17 mouse cellular contexts compared by ENCODE assay signal in genomic region chr8:102742940-102743339, GRCm38 (mm10). TPM values are rescaled to one million over a fixed set of nuclear protein-coding genes. Genes with fewer than 3 reads are reported as not detected.
DNase-seq lines count a peak whose midpoint lies in the region; ATAC-seq and TF ChIP-seq lines count a peak whose summit lies in the region.
"Had no signal": no experiment of that assay in that cellular context is flagged by ENCODE, and none has a peak within 500 bp of the region (broad histone marks: within the 10 kb centered on the region; RNA-seq: fewer than 3 reads in every experiment).

No protein-coding gene starts in this region.

- no peaks in the 10 kb centered on the region for H3K36me3 ChIP-seq in intestine, embryonic 14.5 days (ENCODE audit: control insufficient read depth, insufficient read depth, low read length)
- H3K36me3 ChIP-seq in intestine, embryonic 15.5 days = no peaks in the 10 kb centered on the region
- H3K36me3 ChIP-seq in limb, embryonic 13.5 days = peaks cover 23% of the 10 kb centered on the region
- H3K36me3 ChIP-seq in neural tube, embryonic 15.5 days = no peaks in the 10 kb centered on the region
- H3K36me3 ChIP-seq in kidney, embryonic 15.5 days = peaks cover 7% of the 10 kb centered on the region; the same call in 1 of the 2 replicates
- no peaks in the 10 kb centered on the region for H3K36me3 ChIP-seq in stomach, postnatal 0 days (ENCODE audit: control insufficient read depth, insufficient read depth, low read length)
- H3K36me3 ChIP-seq: forebrain, embryonic 15.5 days had no signal

- WGBS in intestine, embryonic 14.5 days = 24% methylated on average over 3 of the region's 3 CpGs
- WGBS in intestine, embryonic 15.5 days = 33% methylated on average over 3 of the region's 3 CpGs
- WGBS in limb, embryonic 13.5 days = 23% methylated on average over 3 of the region's 3 CpGs
- 56% methylated on average over 3 of the region's 3 CpGs for WGBS in neural tube, embryonic 15.5 days
- 44% methylated on average over 3 of the region's 3 CpGs for WGBS in kidney, embryonic 15.5 days
- 42% methylated on average over 3 of the region's 3 CpGs for WGBS in stomach, postnatal 0 days

- no peak overlapping the region for H3K4me2 ChIP-seq in intestine, embryonic 14.5 days (ENCODE audit: low read length)
- H3K4me2 ChIP-seq in intestine, embryonic 15.5 days (replicated peaks) = no peak overlapping the region
- 0 out of 2 replicates have a peak overlapping the region, but pooled peaks have one; percentile 25 for H3K4me2 ChIP-seq in limb, embryonic 13.5 days (replicated peaks)
- no peak overlapping the region for H3K4me2 ChIP-seq in neural tube, embryonic 15.5 days
- no peak overlapping the region for H3K4me2 ChIP-seq in kidney, embryonic 15.5 days
- H3K4me2 ChIP-seq in stomach, postnatal 0 days (replicated peaks; ENCODE audit: low read depth) = no peak overlapping the region
- H3K4me2 ChIP-seq: embryonic facial prominence, embryonic 15.5 days; forebrain, embryonic 15.5 days; heart, embryonic 12.5 days; hindbrain, embryonic 14.5 days had no signal

- no peak for TF ChIP-seq CTCF in embryonic fibroblast, embryonic 13.5 days (IDR thresholded peaks at IDR 0.05; ENCODE audit: borderline replicate concordance, insufficient read depth, low read length)
- no peak for TF ChIP-seq CTCF in stomach, postnatal 0 days (IDR thresholded peaks at IDR 0.05; ENCODE audit: low read depth)

- H3K27me3 ChIP-seq in intestine, embryonic 14.5 days (replicated peaks; ENCODE audit: control insufficient read depth, insufficient read depth, low read length) = no peaks in the 10 kb centered on the region
- no peaks in the 10 kb centered on the region for H3K27me3 ChIP-seq in intestine, embryonic 15.5 days (replicated peaks)
- H3K27me3 ChIP-seq in limb, embryonic 13.5 days = no peaks in the 10 kb centered on the region
- H3K27me3 ChIP-seq in neural tube, embryonic 15.5 days (replicated peaks) = no peaks in the 10 kb centered on the region
- no peaks in the 10 kb centered on the region for H3K27me3 ChIP-seq in kidney, embryonic 15.5 days
- H3K27me3 ChIP-seq in stomach, postnatal 0 days (ENCODE audit: control insufficient read depth, insufficient read depth, low read length) = no peaks in the 10 kb centered on the region
- H3K27me3 ChIP-seq: embryonic facial prominence, embryonic 15.5 days; forebrain, embryonic 15.5 days; heart, embryonic 12.5 days had no signal

- no peaks in the 10 kb centered on the region for H3K9me3 ChIP-seq in intestine, embryonic 14.5 days (ENCODE audit: control insufficient read depth, low read length)
- H3K9me3 ChIP-seq in intestine, embryonic 15.5 days = no peaks in the 10 kb centered on the region
- no peaks in the 10 kb centered on the region for H3K9me3 ChIP-seq in limb, embryonic 13.5 days
- no peaks in the 10 kb centered on the region for H3K9me3 ChIP-seq in neural tube, embryonic 15.5 days (replicated peaks)
- H3K9me3 ChIP-seq in kidney, embryonic 15.5 days (replicated peaks) = no peaks in the 10 kb centered on the region
- H3K9me3 ChIP-seq in stomach, postnatal 0 days (ENCODE audit: control insufficient read depth, low read length) = no peaks in the 10 kb centered on the region
- H3K9me3 ChIP-seq: embryonic facial prominence, embryonic 15.5 days; forebrain, embryonic 15.5 days; heart, embryonic 12.5 days; hindbrain, embryonic 10.5 days had no signal

- DNase-seq in intestine, embryonic 14.5 days (ENCODE audit: low spot score) = no peak
- DNase-seq in stomach, postnatal 0 days (ENCODE audit: low spot score) = no peak
- DNase-seq: adrenal gland, adult 8-10 months; adrenal gland, postnatal 36 days; cerebellum, adult 2 months; cerebellum, postnatal 14 days; gastrocnemius, postnatal 14 days had no signal

- peaks cover 6% of the 10 kb centered on the region; the same call in 1 of the 2 replicates for H3K4me1 ChIP-seq in intestine, embryonic 14.5 days (replicated peaks; ENCODE audit: control insufficient read depth, insufficient read depth, low read length)
- no peaks in the 10 kb centered on the region for H3K4me1 ChIP-seq in intestine, embryonic 15.5 days (replicated peaks)
- peaks cover 24% of the 10 kb centered on the region for H3K4me1 ChIP-seq in embryonic fibroblast, embryonic 13.5 days (ENCODE audit: control insufficient read depth, insufficient read depth, low read length)
- peaks cover 62% of the 10 kb centered on the region for H3K4me1 ChIP-seq in limb, embryonic 13.5 days
- peaks cover 44% of the 10 kb centered on the region for H3K4me1 ChIP-seq in neural tube, embryonic 15.5 days
- H3K4me1 ChIP-seq in kidney, embryonic 15.5 days = peaks cover 21% of the 10 kb centered on the region
- H3K4me1 ChIP-seq in stomach, postnatal 0 days (replicated peaks; ENCODE audit: control insufficient read depth, insufficient read depth) = no peaks in the 10 kb centered on the region

- TF ChIP-seq POLR2A in embryonic fibroblast, embryonic 13.5 days (IDR thresholded peaks at IDR 0.05; ENCODE audit: low read depth, low read length) = no peak

- ATAC-seq in intestine, embryonic 14.5 days (replicated peaks; ENCODE audit: low FRiP score, low TSS enrichment, low read depth) = no peak
- no peak for ATAC-seq in intestine, embryonic 15.5 days
- peak; percentile 74 for ATAC-seq in limb, embryonic 13.5 days (ENCODE audit: low FRiP score, low read depth)
- ATAC-seq in neural tube, embryonic 15.5 days (ENCODE audit: low FRiP score) = no peak
- ATAC-seq in kidney, embryonic 15.5 days (replicated peaks; ENCODE audit: low FRiP score) = no peak
- no peak for ATAC-seq in stomach, postnatal 0 days (ENCODE audit: low FRiP score, low TSS enrichment)
- ATAC-seq: forebrain, embryonic 15.5 days had no signal

- H3K27ac ChIP-seq in intestine, embryonic 14.5 days (ENCODE audit: low read depth) = peak overlapping the region; percentile 16; the same call in 1 of the 2 replicates
- H3K27ac ChIP-seq in intestine, embryonic 15.5 days = no peak overlapping the region
- H3K27ac ChIP-seq in embryonic fibroblast, embryonic 13.5 days (ENCODE audit: insufficient read depth, low read length) = peak overlapping the region; percentile 28
- H3K27ac ChIP-seq in limb, embryonic 13.5 days = no peak overlapping the region; the same call in 1 of the 2 replicates
- 0 out of 2 replicates have a peak overlapping the region, but pooled peaks have one; percentile 2 for H3K27ac ChIP-seq in neural tube, embryonic 15.5 days (replicated peaks)
- no peak overlapping the region for H3K27ac ChIP-seq in kidney, embryonic 15.5 days
- H3K27ac ChIP-seq in stomach, postnatal 0 days (replicated peaks) = no peak overlapping the region
- H3K27ac ChIP-seq: embryonic facial prominence, embryonic 15.5 days; forebrain, embryonic 15.5 days; hindbrain, embryonic 10.5 days; hindbrain, embryonic 14.5 days had no signal

- TF ChIP-seq EP300 in stomach, postnatal 0 days (optimal IDR thresholded peaks at IDR 0.05) = no peak

- H3K4me3 ChIP-seq in intestine, embryonic 14.5 days (ENCODE audit: low read depth, low read length) = no peak overlapping the region
- no peak overlapping the region for H3K4me3 ChIP-seq in intestine, embryonic 15.5 days (replicated peaks)
- no peak overlapping the region for H3K4me3 ChIP-seq in embryonic fibroblast, embryonic 13.5 days (ENCODE audit: insufficient read depth, low read length)
- no peak overlapping the region for H3K4me3 ChIP-seq in limb, embryonic 13.5 days
- no peak overlapping the region for H3K4me3 ChIP-seq in neural tube, embryonic 15.5 days (replicated peaks)
- no peak overlapping the region for H3K4me3 ChIP-seq in kidney, embryonic 15.5 days (replicated peaks)
- no peak overlapping the region for H3K4me3 ChIP-seq in stomach, postnatal 0 days (ENCODE audit: low read depth, low read length)
- H3K4me3 ChIP-seq: embryonic facial prominence, embryonic 15.5 days; forebrain, embryonic 15.5 days; heart, embryonic 12.5 days; hindbrain, embryonic 10.5 days had no signal

- H3K9ac ChIP-seq in intestine, embryonic 14.5 days (ENCODE audit: low read length) = no peak overlapping the region
- no peak overlapping the region for H3K9ac ChIP-seq in intestine, embryonic 15.5 days
- no peak overlapping the region for H3K9ac ChIP-seq in limb, embryonic 13.5 days
- no peak overlapping the region for H3K9ac ChIP-seq in neural tube, embryonic 15.5 days (replicated peaks)
- no peak overlapping the region for H3K9ac ChIP-seq in kidney, embryonic 15.5 days
- H3K9ac ChIP-seq in stomach, postnatal 0 days (ENCODE audit: low read length) = no peak overlapping the region
- H3K9ac ChIP-seq: embryonic facial prominence, embryonic 15.5 days; forebrain, embryonic 15.5 days; heart, embryonic 12.5 days; hindbrain, embryonic 14.5 days had no signal

RNA-seq across cellular contexts. Expression of gene Cdh11, which starts 42.5 kb away (rescaled TPM):
- 112 and 123 TPM in 2 replicates for polyA plus RNA-seq in intestine, embryonic 14.5 days (2014; fragmentation: Nextera tagmentation; extraction: Ambion mirVana)
- polyA plus RNA-seq in intestine, embryonic 15.5 days (2015; fragmentation: Nextera tagmentation; extraction: Ambion mirVana) = 73.4 and 73.7 TPM in 2 replicates
- 367 and 681 TPM in 2 replicates for polyA plus RNA-seq in embryonic fibroblast, embryonic 13.5 days (2011; ENCODE audit: insufficient read length, low read depth, missing spikeins)
- polyA plus RNA-seq in limb, embryonic 13.5 days (2015; fragmentation: Nextera tagmentation; extraction: Ambion mirVana) = 199 and 207 TPM in 2 replicates
- 51.6 and 61.2 TPM in 2 replicates for polyA plus RNA-seq in neural tube, embryonic 15.5 days (2015; fragmentation: Nextera tagmentation; extraction: Ambion mirVana)
- 128 and 130 TPM in 2 replicates for polyA plus RNA-seq in kidney, embryonic 15.5 days (2015; fragmentation: Nextera tagmentation; extraction: Ambion mirVana)
- 26.4 and 27.5 TPM in 2 replicates for polyA plus RNA-seq in stomach, postnatal 0 days (2015; fragmentation: Nextera tagmentation; extraction: Ambion mirVana)

Comparison
In these comparisons a context has a peak if more than half of its experiments do, and no peak if none do; other contexts are left out.
1. H3K27ac ChIP-seq: peak in intestine, embryonic 14.5 days (single experiment), embryonic fibroblast, embryonic 13.5 days (single experiment) and neural tube, embryonic 15.5 days (single experiment); none in intestine, embryonic 15.5 days (single experiment), limb, embryonic 13.5 days (single experiment), kidney, embryonic 15.5 days (single experiment) and stomach, postnatal 0 days (single experiment).